Mouse (Mus musculus): ENCODE data around the gene Frmd8. TPM values are rescaled to one million over a fixed set of nuclear protein-coding genes. Genes with fewer than 3 reads are reported as not detected.
A peak's percentile ranks its signal among the peaks of the same experiment; 100 is the strongest.

Gene Frmd8
- total RNA-seq, 4 experiments from 2014 or later, result 2.7 to 4.5 (median 3.0) TPM

DNA sequence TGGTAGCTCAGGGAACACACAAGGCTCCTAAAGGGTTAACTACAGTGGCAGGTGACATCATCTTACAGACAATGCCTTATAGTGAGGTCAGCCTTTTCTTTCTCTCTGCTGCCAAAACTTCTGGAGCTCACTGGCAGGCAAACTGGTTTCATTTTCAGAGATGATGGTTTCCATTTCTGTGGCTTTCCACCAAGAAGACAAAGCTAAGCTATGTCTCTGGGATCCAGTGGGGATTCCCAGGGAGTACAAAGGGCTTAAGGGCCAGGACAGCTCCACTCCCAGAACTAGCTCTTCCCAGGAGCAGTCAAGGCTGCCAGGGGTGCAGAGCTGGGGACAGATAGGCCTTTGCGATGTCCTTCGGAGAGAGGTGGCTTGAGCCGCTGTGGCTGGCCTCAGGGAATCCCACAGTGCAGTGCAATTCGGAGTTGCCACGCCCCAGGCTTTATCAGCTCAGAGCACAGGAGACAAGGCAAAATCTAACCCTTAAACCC, 23.5 kb downstream of the Frmd8 start:
- no peak for DNase-seq (ENCODE audit: low spot score in 2 of 2)

DNA sequence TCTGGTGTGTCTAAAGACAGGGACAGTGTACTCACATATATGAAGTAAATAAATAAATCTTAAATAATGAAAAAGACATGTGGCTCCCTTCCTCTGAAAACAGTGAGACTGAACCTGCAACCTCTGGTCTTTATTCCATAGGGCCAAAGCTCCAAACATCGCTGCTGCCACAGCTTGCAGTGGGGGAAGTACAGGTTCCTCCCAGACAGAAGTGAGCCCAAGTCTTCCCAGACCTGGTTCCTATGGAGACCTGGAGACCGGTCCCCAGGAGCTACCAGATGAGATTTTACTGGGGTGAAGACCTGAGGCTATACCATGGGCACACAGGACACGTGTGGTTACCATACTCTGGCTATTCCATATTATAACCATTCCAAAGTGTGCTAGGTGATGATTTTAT, 24.2 kb downstream of the Frmd8 start:
- no peak for DNase-seq (ENCODE audit: low spot score in 2 of 2)

DNA sequence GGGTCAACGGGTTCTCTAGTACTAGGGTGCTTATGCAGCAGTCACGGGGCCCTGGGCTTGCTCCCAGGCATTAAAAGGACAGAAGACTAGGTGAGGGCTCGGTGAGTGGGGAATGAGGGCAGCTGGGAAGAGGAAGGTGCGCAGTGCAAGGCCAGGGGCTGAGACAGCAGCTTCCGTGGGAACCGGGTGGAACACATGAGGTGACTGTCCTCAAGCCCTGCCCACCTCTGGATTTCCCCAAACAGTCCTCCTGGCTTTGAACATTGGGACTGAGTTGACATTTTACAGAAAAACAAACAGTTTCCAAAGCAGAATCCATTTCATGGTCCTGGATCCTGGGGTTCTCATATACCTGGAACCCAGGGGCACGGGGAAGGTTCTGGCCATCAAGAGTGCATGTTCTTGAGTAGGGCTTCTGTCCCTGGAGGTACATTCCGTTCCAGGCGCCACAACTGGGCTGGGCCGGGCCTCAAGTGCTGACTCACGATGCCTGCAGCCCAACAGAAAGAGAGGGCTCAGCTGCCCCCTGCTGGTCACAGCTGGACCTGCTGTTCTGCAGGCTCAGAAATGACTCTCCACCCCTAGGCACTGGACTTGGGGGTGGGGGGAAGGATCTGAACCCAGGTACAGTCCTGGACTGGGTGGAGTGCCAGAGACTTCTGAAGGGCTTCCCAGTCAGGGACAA, 25.1 kb downstream of the Frmd8 start:
- DNase-seq (ENCODE audit: low spot score in 2 of 2), result peak; percentile 96 to 97

DNA sequence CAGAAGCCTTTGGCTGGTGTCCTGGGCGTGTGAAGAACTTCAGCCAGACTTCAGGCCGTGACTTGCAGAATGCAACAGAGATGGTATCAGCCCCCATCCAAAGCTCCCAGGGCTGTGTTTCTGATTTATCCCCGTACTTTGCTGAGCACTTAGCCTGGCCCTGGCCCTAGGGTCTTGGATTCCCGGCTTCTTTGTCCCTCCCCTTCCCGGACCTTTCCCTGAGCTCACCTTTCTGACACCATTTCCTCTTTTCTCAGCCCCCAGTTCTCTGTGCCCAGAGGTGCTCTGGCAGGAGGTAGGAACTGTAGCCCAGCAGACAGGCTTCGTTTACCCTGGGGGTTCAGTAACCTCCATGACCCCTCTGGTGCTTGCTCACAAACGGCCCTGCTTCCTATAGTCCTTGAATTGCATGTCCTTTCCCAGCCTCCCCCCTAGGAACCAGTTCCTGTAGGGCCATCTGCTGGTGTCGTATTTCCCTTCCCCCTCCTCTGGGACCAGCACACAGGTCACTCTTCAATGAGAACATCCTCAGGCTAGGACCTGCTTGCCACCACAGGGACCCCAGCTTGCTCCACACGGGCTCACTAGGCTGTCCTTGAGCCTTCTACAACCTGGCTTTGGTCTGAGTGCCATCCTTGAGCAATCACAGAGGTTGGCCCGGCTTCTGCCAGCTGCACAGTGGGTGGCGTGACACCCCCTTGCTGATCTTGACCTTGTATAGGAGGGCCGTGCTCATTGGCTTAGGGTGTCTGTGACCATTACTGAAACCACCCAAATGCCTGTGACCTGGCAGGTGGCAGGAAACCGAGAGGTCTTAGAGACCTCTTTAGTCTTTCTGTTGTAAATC, 26.0 kb downstream of the Frmd8 start:
- DNase-seq (ENCODE audit: low spot score in 2 of 2), result peak in 1 of 2 experiments; percentile 76

DNA sequence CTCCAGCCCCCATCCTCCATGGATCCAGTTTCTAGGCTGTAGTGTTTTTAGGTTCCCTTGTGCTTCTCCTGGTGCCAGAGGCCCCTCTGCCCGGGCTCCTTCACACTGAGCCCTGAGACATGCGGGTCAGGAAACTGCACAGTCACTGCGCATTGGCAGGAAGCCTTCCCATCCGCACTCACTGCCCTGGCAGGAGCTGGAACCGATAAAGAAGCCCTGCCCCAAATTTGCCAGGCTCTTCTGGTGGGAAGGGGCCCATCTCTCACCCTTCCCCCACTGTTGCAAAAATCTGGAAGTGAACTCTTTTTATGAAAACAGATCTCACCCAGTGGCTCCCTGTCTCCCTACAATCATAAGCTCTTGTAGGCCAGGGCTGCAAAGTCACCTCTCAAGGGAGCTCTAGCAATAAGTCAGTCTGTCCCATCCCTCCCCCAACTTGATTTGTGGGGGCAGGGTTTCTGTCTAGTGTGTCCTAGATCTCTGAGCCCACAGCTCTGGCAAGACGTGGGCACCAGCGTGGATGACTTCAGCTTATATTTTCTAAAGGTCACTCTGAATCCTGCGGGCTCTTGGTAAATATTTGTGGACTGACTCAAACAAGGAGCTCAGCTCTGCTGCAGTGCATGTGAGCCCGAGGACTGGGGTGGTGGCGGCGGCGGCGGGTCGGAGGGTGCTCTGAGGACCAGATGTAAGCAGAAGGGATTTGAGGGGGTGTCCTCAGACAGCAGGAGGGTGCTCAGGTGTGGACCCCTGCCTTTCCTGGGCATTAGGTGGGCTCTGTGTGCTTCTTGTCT, 26.8 kb downstream of the Frmd8 start:
- DNase-seq (ENCODE audit: low spot score in 2 of 2), result peak in 1 of 2 experiments; percentile 83

DNA sequence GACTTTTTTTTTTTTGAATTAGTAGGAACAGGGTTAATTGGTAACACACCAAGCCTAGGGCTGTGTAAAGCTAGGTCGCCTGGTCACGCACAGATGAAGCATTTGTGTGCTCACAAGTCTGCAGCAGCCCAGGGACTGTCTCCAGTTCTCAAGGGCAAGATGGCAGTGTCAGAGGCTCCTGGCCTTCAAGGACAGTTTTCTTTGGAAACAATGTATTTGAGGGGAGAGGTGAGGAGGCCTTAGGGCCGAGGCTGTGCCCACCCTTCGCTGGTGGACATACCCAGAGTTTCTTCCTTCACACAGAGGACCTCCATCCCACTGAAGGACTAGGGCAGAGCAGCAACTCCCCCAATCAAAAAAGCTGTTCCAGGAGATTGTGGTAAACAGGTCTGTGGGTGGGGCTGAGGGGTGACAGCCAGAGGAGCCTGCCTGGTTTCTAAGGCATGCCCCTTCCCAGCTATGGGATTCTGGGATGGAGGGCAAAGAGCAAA, 27.7 kb downstream of the Frmd8 start:
- DNase-seq (ENCODE audit: low spot score in 2 of 2), result no peak

DNA sequence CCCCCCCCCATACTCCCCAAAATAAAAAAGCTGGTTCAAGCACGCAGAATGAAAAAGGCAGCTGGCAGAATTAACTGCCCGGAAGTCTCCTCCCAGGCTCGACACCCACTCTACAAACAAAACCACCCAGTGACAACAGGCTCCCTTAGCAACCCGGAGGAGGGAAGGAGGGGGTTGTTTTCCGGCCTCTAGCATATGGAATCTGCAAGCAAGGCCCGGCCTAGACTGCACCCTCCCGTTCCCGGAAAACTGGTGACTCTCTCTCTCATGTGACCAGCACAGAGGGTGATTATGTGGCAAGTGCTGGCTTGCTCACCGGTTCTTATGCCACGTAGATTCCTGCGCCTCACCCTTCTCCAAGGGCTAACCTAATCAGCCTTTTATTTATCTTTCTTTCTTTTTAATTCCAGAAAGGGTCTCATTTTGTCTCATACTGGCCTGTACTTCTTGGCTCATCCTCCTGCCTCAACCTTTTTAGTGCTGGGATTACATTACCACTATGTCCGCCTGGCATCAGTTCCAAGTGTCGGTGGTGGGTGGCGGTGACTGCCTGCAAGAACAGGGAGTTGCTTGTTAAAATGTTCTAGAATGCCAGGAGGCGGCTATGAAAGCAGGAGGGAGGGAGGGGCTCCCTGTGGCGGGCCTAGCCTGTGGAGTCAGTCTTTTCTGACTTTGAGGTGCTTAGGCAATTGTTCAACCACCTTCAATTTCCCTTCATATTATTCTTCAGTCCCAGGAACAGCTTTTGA, 28.3 kb downstream of the Frmd8 start:
- peak; percentile 84 to 90 for DNase-seq (ENCODE audit: low spot score in 2 of 2)

DNA sequence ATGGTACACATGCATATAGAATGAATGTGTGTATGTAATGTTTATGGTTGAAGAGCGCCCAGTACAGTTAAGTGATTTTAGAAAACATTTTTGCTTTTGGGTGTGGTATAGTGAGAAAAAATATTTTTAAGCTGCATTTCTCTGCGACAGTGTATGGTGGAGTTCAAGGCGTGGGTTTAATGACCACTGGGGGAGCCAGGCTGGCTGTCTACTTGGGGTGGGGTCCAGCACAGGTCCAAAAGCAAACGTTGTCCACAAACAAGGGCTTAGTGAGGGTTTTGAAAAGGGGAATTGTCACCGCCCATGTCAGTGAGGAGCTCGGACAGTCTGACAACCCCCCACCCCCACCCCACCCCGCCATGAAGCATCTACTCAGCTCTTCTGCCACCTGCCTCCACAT, 28.9 kb downstream of the Frmd8 start:
- DNase-seq (ENCODE audit: low spot score in 2 of 2), result no peak

DNA sequence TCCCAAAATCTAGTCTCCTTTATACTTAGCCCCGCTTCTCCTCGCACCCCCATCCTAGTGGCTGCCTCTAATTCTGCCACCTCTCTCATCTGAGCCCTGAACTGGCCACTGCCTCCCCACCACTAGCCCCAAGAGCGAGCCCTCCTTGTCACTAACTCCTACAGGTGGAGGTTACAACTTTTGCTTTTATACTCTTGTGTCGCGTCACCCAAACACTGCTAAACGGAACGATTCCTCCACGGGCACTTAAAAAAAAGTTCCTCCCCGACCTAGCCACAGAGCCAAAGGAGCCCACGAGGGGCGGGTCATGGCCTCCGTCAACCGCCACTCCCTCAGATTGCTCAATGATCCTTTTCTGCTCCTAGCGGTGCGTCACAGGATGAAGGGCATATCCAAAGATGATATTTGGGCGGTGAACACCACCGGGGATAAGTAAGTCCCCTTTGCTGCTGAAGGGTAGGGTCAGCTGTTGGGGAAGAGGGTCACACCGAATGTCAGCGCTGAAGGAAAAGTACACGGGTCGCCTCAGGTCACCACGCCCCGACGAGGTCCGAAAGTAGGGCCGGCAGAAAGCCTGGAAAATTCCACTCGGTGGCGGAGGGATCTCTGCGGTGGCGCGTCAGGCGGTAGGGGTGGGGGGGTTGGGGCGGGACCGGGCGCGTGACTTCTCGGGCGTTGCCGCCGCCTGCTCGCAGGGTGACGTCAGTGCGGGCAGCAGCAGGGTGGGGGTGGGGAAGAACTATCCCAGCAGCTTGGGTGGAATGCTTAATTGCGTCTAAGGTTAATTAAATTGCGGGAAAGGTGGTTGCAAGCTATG, 29.5 kb downstream of the Frmd8 start:
- DNase-seq (ENCODE audit: low spot score in 2 of 2), result peak; percentile 93 to 94

DNA sequence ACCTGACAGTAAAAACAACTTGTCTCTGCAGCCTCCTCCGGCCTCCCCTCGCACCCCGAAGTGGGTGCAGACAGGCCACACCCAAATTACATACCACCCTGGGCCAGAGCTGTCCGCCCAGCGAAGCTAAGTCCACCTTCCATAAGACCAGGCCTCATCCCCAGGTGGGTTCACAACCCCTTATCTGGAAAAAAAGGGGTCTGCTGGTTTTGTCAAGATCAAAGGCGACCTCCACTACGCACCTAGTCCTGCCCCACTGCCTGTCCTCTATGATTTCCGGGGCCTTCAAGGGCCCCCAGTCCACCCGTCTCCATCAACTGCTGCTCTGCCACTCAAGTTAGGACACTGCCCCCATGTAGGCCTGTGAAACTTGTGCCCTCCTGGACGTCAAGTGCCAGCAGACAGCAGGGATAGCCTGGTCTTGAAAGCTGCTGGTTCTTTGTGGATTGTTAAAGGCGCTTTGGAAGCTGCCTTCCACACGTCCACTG, 30.2 kb downstream of the Frmd8 start:
- DNase-seq (ENCODE audit: low spot score in 2 of 2), result no peak

DNA sequence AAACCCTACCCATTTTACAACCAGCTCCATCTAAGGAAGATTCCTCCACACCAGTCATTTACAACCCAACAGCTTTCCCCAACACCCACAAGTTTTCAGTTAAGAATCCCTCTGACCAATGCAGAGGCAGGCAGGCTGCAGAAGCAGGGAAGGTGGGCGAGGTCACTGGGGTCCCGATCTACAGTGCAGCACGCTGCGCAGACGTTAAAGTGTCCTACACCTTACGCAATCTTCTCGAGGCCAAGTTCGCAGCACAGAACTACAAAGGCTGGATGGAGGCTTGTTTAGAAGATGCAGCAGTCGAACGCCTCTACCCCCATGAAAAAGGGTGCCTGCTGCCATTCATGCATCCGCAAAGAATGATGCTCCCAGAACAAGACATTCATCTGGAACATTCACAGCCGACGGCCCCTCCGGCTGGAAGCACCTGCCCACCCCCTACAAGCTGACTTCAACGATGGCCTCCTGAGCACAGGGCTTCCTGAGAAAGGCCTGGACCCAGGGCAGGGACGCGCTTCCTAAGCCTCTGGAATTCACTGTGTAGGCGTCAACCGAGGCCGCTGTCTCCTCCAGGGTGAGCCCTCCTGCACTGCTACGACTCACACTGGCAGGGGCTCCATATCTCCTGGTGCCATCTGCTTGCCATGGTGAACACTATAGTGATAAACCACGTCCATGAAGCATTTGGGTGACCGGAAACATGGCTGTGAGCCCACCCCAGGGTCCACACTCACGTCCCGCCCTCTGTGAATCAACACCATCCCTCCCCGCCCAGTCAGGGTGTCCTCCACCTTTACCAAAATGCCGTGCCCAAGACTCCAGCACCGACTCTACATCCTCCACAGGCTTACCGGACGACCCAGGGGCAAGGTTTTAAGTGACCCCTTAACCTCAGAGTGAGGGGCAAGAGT, 31.0 kb downstream of the Frmd8 start:
- DNase-seq (ENCODE audit: low spot score in 2 of 2), result no peak

DNA sequence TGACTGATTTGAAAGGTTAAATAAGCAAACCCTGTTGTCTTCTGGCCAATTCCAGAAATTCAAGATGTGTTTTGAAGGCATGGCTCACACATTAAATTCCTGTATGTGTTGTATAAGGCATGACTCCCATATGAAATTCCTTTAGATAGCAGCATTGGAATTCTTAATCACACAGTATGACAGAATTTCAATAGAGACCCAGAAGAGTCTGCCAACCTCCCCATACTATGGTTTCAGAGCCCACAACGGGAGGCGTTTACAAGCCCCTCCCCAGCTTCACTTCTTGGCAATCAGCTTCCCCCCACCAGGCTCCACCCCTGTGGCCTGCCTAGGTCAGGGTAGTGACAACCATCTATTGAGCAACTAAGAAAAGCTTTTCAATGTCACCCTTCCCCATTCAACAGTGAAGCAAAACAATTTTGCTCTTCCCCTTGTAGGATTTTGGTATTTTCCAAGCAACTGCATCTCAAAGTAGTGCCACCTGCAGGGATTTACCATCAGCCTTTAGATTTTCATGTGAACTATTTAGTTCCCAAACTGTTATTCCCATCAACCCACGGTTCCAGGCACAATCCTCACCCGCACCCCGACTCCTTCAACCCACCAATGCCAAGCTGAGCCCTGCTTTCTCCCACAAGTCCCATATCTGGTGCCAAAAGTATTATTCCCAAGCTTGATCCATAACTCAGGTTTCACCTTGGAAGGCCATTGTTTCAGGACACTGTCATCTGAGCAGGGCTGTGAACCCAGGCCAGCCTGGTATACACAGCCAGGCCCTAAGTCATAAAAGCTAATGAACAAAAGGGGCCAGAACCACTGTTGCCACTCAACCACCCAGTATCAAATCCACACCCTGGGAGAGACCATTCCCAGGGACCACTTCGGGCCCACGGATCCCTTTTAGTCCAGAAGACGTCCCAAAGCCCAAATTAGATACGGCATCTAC, 32.0 kb downstream of the Frmd8 start:
- DNase-seq (ENCODE audit: low spot score in 2 of 2), result peak in 1 of 2 experiments; percentile 58

DNA sequence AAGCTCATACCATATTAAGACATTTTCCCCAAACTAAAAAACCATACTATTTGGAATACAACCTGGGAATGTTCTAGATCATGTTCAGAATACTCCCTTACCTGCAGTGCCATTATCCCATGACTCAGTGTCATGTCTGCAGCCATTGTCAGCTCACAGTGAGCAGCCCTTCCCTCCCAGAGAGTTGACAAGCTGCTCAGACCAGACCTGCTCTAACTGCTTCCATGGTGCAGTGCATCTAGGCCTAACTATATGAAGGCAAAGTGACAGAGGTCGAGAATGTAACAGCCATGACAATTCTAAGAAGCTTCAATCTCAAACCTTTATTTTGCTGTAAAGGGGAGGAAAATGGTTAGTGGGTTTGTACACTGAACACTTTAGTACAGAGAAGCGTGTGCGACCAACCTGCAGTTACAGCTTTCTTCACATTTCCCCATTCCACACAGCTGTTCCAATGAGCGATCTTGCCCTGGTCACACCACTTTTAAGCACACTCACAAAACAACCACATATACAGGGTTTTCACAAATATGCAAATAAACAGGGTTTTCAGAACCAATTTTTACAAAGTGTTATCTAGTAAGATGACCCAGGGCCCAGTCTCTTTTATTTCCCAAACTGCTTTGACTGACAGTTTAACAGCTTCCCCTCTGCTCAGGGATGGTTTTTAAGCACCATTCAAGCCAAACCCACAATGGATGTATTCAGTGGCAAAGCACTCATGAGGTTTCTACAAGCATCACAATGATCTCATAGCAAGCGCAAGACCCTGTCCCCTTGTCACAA, 32.9 kb downstream of the Frmd8 start:
- DNase-seq (ENCODE audit: low spot score in 2 of 2), result no peak

DNA sequence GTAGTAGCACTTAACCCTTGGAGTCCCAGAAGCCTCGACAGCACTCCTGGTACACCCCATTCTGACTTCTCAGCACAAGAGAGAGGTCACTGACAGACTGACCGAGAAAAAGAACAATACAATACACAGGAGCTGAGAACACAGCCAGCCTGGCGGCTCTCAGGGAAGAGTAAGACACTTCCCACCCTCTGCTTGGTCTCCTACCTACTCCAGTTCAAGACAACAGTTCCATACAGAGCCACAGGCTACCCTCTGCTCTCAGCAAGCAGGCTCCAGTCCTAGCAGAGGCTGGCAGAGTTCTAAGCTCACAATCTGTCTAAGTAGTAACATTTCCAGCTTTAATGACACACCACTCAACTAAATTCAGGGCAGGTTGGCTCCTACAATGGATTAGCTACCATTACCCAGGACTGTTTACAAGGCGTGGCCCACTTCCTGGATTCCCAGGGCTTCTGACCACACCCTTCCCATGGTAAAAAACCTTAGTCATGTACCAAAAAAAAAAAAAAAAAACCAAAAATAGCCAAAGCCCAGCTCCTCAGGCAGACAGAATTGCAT, 33.6 kb downstream of the Frmd8 start:
- no peak for DNase-seq (ENCODE audit: low spot score in 2 of 2)

DNA sequence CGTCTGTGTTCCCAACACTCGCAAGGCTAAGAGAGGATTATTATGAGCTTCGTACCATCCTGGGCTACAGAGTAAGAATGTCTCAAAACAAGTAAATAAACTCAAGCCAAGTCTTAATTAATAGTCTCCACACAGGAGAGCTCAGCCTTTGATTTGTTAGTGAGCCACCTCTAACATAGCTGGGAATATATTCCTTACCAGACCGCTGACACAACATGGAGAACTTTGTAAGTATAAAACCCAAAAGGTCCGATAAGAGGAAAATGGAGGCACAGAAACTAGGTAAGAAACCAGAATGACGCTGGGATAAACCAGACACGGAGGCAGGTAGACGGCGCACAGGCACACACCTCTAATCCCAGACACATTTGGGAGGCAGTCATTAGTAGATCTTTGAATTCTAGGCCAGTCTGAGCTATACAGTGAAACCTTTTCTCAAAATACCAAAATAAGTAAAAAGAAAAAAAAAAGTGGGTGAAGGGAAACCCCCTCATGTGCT, 34.1 kb downstream of the Frmd8 start:
- DNase-seq (ENCODE audit: low spot score in 2 of 2), result no peak
